24 mouse cellular contexts compared by ENCODE assay signal in genomic region chr4:109025061-109025460, GRCm38 (mm10).
"Had no signal": no experiment of that assay in that cellular context is flagged by ENCODE, and none has a peak within 500 bp of the region (broad histone marks: within the 10 kb centered on the region; RNA-seq: fewer than 3 reads in every experiment).

No protein-coding gene starts in this region.

- H3K9ac ChIP-seq: forebrain, postnatal 0 days; heart, embryonic 13.5 days; heart, embryonic 15.5 days; hindbrain, embryonic 13.5 days; hindbrain, embryonic 15.5 days; limb, embryonic 12.5 days; liver, embryonic 13.5 days; liver, embryonic 15.5 days had no signal

- H3K27ac ChIP-seq: heart, adult 2 months; heart, embryonic 13.5 days; heart, embryonic 15.5 days; hindbrain, embryonic 13.5 days; hindbrain, embryonic 15.5 days; hindbrain, postnatal 0 days; layer of hippocampus, adult 2 months; left cerebral cortex, adult 2 months; limb, embryonic 10.5 days; limb, embryonic 12.5 days; liver, embryonic 13.5 days; liver, embryonic 15.5 days had no signal

- H3K4me1 ChIP-seq: heart, embryonic 13.5 days; heart, embryonic 15.5 days; hindbrain, embryonic 13.5 days; hindbrain, embryonic 15.5 days; limb, embryonic 10.5 days; limb, embryonic 12.5 days; liver, embryonic 15.5 days had no signal

- H3K9me3 ChIP-seq: heart, embryonic 13.5 days; heart, embryonic 15.5 days; hindbrain, embryonic 13.5 days; hindbrain, embryonic 15.5 days; limb, embryonic 10.5 days; limb, embryonic 12.5 days; liver, embryonic 13.5 days; liver, embryonic 15.5 days had no signal

- DNase-seq: forebrain, postnatal 0 days; gastrocnemius, postnatal 14 days; gastrocnemius, postnatal 36 days; heart, adult 2 months; heart, postnatal 14 days; heart, postnatal 36 days; kidney, postnatal 10 days; kidney, postnatal 25 days; kidney, postnatal 4 days; liver; liver, embryonic 13.5 days had no signal

- H3K4me2 ChIP-seq: heart, embryonic 11.5 days; heart, embryonic 13.5 days; heart, embryonic 15.5 days; hindbrain, embryonic 13.5 days; hindbrain, embryonic 15.5 days; limb, embryonic 12.5 days; liver, embryonic 11.5 days; liver, embryonic 13.5 days; liver, embryonic 15.5 days had no signal

- H3K27me3 ChIP-seq: heart, embryonic 13.5 days; heart, embryonic 15.5 days; hindbrain, embryonic 13.5 days; hindbrain, embryonic 15.5 days; limb, embryonic 12.5 days; liver, embryonic 13.5 days; liver, embryonic 15.5 days had no signal

- ATAC-seq: forebrain, postnatal 0 days; hindbrain, postnatal 0 days; intestine, postnatal 0 days had no signal

- H3K4me3 ChIP-seq: heart, adult 2 months; heart, embryonic 13.5 days; heart, embryonic 15.5 days; hindbrain, embryonic 13.5 days; hindbrain, embryonic 15.5 days; layer of hippocampus, adult 2 months; left cerebral cortex, adult 2 months; limb, embryonic 10.5 days; limb, embryonic 12.5 days; liver, embryonic 13.5 days; liver, embryonic 15.5 days had no signal
